Mouse (Mus musculus) layer of hippocampus, adult 6 months (tissue): Measurements from ENCODE around the gene Csnk1g2. TPM values are rescaled to one million over a fixed set of nuclear protein-coding genes. Genes with fewer than 3 reads are reported as not detected.
A peak's percentile ranks its signal among the peaks of the same experiment; 100 is the strongest.

Experiments used
- long read RNA-seq, 2 experiments: library from polyadenylated mRNA; unstranded; transcript quantifications; one replicate each; pipeline ENCODE4 v2.0.0; 2019 to 2020
- microRNA-seq: library from miRNA; unstranded; fragments of <30 nt; microRNA quantifications from one replicate; pipeline ENCODE4 v1.2.0, GENCODE M21; 2020
- polyA plus RNA-seq: library from polyadenylated mRNA; unstranded; fragments of <200 nt; fragmentation: Nextera tagmentation; gene quantifications from 2 replicates; pipeline ENCODE4 v1.2.3, GENCODE M21; 2021

The Csnk1g2 gene
- 18.6 and 20.5 TPM in 2 replicates for polyA plus RNA-seq
- long read RNA-seq, experiment 1, partial matches to known transcripts, result 37 of 40 reads
- long read RNA-seq, experiment 1, other reads (novel, unspliced or antisense), result 1 of 40 reads
- long read RNA-seq, experiment 2, partial matches to known transcripts, result 31 of 36 reads
- long read RNA-seq, experiment 2, other reads (novel, unspliced or antisense), result 5 of 36 reads

DNA sequence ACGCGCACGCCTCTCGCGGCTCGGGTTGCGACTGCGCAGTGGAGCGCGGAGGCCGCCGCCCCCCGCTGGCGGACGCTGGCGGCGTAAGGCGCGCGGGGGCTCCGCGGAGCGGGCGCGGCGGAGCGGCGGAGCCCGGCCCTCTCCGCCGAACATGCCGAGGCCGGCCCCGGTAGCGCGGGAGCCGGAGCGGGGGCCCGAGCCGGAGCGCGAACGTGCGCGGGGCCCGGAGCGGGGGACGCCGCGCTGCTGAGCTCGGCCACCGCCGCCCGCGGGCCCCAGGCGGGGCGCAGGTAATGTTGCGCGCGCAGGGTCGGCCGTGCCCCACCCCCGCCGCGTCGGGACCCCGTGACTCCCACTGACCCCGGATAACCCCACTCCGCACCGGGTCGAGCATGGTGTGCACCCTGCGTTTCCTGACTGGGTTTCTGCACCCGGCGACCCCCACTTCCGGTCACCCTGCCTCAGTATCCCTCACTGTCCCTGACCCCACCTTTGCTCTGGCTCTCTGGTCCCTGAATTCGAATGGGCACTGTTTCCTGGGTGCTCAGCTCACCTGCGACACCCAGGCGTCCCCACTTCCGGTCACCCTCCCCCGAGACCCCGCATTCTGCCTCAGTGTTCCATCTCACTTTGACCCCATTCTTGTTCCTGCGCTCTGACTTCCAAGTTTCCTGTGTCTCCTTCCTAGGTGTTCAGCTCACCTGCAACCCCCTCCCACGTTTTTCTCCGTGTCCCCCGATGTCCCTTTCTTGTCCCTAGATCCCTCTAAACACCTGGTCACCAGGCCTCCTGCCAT is at the start of gene Csnk1g2:
TSS of gene Csnk1g2 (plus strand) at position 178 of the 796 bp plus-strand sequence.

DNA sequence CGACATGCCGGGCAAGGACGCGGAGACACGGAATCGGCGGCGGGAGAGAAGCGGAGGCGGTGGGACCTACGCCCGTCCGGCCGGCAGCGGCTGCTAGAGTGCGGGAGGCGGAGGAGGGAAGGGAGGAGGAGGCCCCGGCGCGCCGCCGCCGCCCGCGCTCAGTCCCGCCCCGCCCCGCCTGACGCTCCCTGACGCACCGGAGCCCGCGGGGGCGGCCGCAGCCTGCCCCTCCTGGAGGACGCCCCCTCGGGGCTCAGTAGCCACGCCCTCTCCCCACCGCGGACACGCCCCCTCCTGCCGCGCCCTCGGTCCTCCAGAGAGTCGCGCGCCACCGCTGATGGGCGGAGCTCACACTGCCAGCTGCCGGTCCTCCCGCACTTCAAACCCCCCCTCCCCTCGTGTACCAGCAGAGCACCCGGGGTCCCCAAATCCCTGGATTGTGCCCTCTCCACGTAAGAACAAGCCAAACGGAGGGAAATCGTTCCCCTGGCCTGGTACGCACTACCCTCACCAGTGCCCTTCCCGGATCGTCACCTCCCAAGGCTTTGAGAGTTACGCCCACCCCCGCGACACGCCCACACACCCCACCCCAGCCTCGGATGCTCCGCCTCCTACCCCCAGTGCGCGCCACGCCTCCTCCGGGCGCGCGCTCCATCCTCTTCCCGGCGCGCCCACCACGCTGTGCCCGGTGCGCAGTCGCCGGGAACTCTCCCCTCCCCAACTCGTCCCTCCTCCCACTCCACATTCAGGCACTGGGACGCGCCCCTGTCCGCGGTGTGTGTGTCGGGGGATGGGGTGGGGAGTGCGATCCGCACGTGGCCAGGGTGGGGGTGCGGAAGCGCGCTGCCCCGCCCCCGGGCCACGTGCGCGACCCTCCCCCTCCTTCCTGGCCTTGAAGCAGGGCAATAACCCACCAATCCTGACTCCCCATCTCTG is 45.2 kb upstream of the Csnk1g2 start, which contains the start of gene Klf16:
TSS of gene Klf16 (minus strand) at position 127 of the 936 bp plus-strand sequence.

DNA sequence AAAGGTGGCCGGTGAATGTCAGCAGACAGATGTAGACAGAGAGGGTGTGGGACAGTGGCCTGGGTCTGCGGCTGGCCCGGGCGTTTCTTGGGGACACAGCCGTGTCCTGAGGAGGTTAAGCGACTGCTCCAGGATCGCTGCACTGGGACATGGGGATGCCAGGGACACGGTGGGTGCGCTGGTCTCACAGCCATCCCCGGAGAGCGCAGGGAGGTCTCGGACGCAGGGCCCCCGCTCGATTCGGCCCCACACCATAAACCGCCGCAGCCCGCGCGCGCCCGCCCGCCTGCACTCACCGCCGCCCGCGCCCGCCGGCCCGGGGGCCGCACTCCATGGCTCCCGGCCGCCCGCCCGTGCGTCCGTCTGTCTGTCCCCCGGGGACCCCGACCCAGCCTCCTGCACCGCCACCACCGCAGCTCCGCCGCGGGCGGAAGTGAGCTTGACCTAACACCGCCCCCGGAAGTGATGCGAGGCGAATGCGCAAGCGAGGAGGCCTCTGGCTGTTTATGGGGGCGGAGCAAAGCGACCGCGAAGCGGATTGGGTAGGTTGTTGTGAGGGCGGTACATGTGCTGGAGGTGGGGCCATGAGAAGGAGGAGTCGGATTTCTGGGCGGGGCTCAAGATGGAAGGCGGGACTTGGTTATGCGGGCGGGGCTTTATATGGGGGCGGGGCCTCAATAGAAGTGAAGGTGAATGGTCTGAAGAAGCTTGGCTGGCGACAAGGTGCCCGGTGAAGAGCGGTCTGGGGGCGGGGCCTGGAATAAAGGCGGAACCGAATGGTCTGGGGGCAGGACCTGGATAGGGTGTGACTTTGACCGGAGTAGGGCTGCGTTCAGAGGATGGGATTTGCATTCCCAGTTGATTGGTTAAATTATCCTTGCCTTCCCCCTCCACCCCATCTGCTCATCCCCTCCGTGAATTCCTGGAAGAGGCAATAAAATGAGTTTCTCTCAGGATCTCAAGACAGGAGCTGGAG is 32.5 kb upstream of the Csnk1g2 start, which contains the start of gene Abhd17a:
TSS of gene Abhd17a (minus strand) at position 463 of the 976 bp plus-strand sequence.

DNA sequence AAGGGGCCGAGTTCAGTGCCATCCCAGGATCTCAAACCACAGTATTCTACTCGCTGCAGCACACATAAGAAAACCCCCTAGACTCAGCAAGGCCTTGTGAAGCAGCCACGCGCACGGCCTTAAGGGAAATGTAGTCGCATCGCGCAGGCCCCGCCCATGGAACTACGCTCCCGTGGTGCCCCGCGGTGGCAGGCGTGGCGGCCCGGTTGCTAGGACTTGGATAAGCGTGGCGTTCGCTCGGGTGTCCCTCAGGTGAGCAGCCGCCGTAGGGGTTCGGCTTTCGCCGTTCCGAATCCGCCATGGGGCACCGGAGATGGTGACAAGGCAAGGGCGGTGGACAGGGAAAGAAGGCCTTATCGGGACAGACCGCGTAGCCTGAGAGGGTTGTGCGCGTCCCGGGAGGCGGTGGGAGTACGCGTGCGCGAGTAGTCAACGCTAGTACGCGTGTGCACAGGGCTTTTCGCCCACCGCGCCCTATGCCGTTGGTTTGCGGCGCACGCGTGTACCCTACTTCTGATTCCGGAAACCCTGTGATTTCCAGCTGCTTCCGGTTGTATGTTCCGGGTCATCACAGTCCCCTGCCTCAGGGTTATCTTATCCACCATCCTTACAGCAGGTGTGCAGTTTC is 19.8 kb upstream of the Csnk1g2 start, which contains the start of the genes Scamp4 and Adat3:
TSS of gene Scamp4 (plus strand) at position 175 of the 628 bp plus-strand sequence.
TSS of gene Adat3 (plus strand) at position 183 of the 628 bp plus-strand sequence.

DNA sequence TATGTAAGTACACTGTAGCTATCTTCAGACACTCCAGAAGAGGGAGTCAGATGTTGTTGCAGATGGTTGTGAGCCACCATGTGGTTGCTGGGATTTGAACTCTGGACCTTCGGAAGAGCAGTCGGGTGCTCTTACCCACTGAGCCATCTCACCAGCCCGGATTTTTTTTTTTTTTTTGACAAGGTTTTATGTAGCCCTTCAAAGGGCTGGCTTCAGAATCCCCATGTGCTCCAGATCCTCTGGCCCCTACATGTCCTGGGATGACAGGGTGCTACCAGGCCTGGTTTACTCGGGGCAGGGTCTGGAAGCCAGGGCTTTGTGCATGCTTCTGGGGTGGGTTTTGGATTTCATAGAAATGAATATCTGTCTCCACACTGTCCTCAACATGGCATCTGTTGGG is 16.9 kb upstream of the Csnk1g2 start, which contains the start of gene Gm49322:
TSS of gene Gm49322 (plus strand) at position 301 of the 400 bp plus-strand sequence.

DNA sequence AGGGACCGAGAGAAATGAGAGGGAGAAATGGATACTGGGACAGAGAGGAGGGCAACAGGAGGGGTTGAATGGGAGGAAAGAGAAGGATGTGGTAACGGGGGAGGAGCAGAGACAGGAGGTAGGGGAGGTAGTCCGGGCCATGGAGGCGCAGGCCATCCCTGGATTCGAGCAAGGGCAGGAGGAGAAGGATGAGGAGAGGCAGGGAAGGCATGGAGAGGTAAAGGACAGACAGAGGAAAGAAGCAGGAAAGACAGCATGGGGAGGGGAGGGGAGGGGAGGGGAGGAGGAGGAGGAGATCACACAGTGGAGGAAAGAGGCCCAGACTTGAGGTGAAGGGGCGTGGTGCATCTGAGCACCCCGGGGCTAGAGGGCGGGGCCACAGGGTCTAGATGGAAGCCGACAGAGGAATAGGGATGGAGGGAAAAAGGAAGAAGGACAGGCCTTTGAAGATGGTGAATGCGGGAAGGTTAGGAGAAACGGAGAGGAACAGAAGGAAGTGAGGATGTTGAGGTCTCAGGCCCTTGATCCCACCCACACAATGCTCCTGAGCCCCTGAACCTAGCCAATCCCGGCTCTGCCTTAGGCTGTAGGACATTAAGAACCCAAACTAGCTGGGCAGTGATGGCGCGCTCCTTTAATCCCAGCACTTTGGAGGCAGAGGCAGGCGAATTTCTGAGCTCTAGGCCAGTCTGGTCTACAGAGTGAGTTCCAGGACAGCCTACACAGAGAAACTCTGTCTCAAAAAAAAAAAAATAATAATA is 34.4 kb downstream of the Csnk1g2 start, which contains the start of gene Btbd2:
TSS of gene Btbd2 (minus strand) at position 209 of the 761 bp plus-strand sequence.

DNA sequence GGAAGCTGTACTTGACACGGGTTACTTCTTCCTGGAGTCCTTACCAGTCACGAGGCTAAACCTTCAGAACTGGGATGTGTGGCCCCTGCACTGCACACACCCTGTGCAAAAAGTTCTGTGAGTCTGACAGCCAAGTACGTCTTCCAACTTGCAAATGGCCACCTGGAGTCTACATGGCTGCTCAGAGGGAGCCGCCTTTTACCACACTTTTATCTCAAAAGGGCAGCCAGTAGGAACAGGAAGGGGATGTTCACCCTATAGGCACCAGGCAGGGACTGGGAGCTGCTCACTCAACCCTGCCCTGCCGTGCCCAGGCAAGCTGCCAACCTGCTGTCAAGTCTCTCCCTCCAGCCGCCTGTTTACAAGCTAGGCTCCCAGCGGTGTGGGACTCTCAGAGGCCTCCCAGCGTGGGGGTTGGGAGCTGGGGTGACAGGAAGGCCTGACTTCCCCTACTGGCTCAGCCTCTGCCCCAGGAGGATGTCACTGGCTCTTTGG is 55.4 kb downstream of the Csnk1g2 start, which contains the start of gene Mknk2:
TSS of gene Mknk2 (minus strand) at position 171 of the 495 bp plus-strand sequence.

Small RNA genes lying within 50 kb of the gene (microRNA-seq; reads per million reads assigned to microRNA genes)
- 3.4 reads per million, percentile 11 among the genes with 10 or more reads in this experiment for gene Mir6912

Other genes starting within 250 kb of the Csnk1g2 start
- gene Mex3d, start 235.2 kb upstream of the Csnk1g2 start, polyA plus RNA-seq, result 1.4 and 2.5 TPM in 2 replicates
- 41.8 and 43.3 TPM in 2 replicates for gene Mbd3, start 223.3 kb upstream of the Csnk1g2 start, polyA plus RNA-seq
- gene Uqcr11, start 216.0 kb upstream of the Csnk1g2 start, polyA plus RNA-seq, result 1,342 and 1,554 TPM in 2 replicates
- 7.2 and 9.6 TPM in 2 replicates for gene Tcf3, start 189.2 kb upstream of the Csnk1g2 start, polyA plus RNA-seq
- not detected in 2 replicates for gene Onecut3, start 128.0 kb upstream of the Csnk1g2 start, polyA plus RNA-seq
- gene Atp8b3, start 83.7 kb upstream of the Csnk1g2 start, polyA plus RNA-seq, result 0.09 and 0.10 TPM in 2 replicates
- gene Rexo1, start 61.3 kb upstream of the Csnk1g2 start, polyA plus RNA-seq, result 19.5 and 19.8 TPM in 2 replicates
- 7.5 and 8.9 TPM in 2 replicates for gene Klf16, start 45.5 kb upstream of the Csnk1g2 start, polyA plus RNA-seq
- 42.4 and 50.1 TPM in 2 replicates for gene Abhd17a, start 32.5 kb upstream of the Csnk1g2 start, polyA plus RNA-seq
- gene Scamp4, start 20.0 kb upstream of the Csnk1g2 start, polyA plus RNA-seq, result 116 and 118 TPM in 2 replicates
- gene Adat3, start 20.0 kb upstream of the Csnk1g2 start, polyA plus RNA-seq, result 3.0 and 3.2 TPM in 2 replicates
- 0.23 and 0.29 TPM in 2 replicates for gene Gm49322, start 16.8 kb upstream of the Csnk1g2 start, polyA plus RNA-seq
- 22.4 and 26.9 TPM in 2 replicates for gene Btbd2, start 34.2 kb downstream of the Csnk1g2 start, polyA plus RNA-seq
- 3.6 and 3.8 TPM in 2 replicates for gene Mknk2, start 55.3 kb downstream of the Csnk1g2 start, polyA plus RNA-seq
- gene Mob3a, start 79.1 kb downstream of the Csnk1g2 start, polyA plus RNA-seq, result 9.3 and 10.8 TPM in 2 replicates
- 46.9 and 47.1 TPM in 2 replicates for gene Izumo4, start 79.3 kb downstream of the Csnk1g2 start, polyA plus RNA-seq
- gene Ap3d1, start 119.4 kb downstream of the Csnk1g2 start, polyA plus RNA-seq, result 51.0 and 52.8 TPM in 2 replicates
- 1.5 and 1.6 TPM in 2 replicates for gene Dot1l, start 132.4 kb downstream of the Csnk1g2 start, polyA plus RNA-seq
- 9.3 and 13.8 TPM in 2 replicates for gene Sf3a2, start 175.4 kb downstream of the Csnk1g2 start, polyA plus RNA-seq
- 96.0 and 103 TPM in 2 replicates for gene Plekhj1, start 175.8 kb downstream of the Csnk1g2 start, polyA plus RNA-seq
- gene Amh, start 182.4 kb downstream of the Csnk1g2 start, polyA plus RNA-seq, result not detected in 2 replicates
- gene Jsrp1, start 190.7 kb downstream of the Csnk1g2 start, polyA plus RNA-seq, result 7.5 and 7.7 TPM in 2 replicates
- gene Oaz1, start 203.8 kb downstream of the Csnk1g2 start, polyA plus RNA-seq, result 2,817 and 2,885 TPM in 2 replicates
- 19.6 and 26.3 TPM in 2 replicates for gene Lingo3, start 221.2 kb downstream of the Csnk1g2 start, polyA plus RNA-seq
- 326 and 354 TPM in 2 replicates for gene Lsm7, start 232.4 kb downstream of the Csnk1g2 start, polyA plus RNA-seq
- gene Sppl2b, start 232.4 kb downstream of the Csnk1g2 start, polyA plus RNA-seq, result 16.5 and 20.9 TPM in 2 replicates
- gene Tmprss9, start 249.0 kb downstream of the Csnk1g2 start, polyA plus RNA-seq, result 0.33 and 0.35 TPM in 2 replicates